ENCODE assay signal across 20 mouse cellular contexts in the genomic region with DNA sequence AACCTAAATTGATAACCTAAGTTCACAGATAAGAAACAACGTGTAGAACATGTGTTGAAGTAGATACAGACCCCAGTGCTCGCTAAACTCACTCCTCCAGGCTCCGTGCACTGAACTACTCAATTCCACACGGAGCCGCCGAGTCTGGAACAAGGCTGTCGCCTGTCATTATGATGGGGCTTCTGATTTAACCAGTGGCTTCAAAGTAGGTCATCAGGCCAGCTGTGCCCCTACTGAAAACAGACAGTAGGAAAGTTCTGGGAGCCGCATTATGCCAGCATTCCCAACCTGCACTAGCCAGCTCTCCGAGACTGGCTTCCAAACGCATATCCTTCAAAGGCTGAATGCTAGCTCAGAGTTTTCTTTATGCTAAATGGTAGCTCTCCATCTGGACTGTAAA. TPM values are rescaled to one million over a fixed set of nuclear protein-coding genes. Genes with fewer than 3 reads are reported as not detected.
DNase-seq lines count a peak whose midpoint lies in the region; ATAC-seq lines count a peak whose summit lies in the region.
"Had no signal": no experiment of that assay in that cellular context is flagged by ENCODE, and none has a peak within 500 bp of the region (broad histone marks: within the 10 kb centered on the region; RNA-seq: fewer than 3 reads in every experiment).

No protein-coding gene starts in this region.

- no peak for DNase-seq in heart, adult 9 months (ENCODE audit: low spot score in 2 of 2)
- DNase-seq in heart, postnatal 36 days: no peak
- no peak for DNase-seq in lung, postnatal 4 days
- peak; percentile 88 for DNase-seq in retina, postnatal 1 day
- DNase-seq: adrenal gland, postnatal 14 days; cerebellum, adult 11-12 months; cerebellum, adult 9-10 months; cerebellum, postnatal 25 days; gastrocnemius, postnatal 14 days; kidney, adult 11 months had no signal

- ATAC-seq in heart, embryonic 11.5 days (replicated peaks; ENCODE audit: insufficient number of reproducible peaks, low FRiP score, low TSS enrichment): 0 out of 2 replicates have a peak, but pooled peaks have one; percentile 3
- peak; percentile 28 for ATAC-seq in heart, embryonic 15.5 days (replicated peaks; ENCODE audit: insufficient number of reproducible peaks, insufficient read depth, low FRiP score, low read depth)
- no peak for ATAC-seq in lung, embryonic 15.5 days (ENCODE audit: borderline replicate concordance, extremely low read depth, low FRiP score, low TSS enrichment)
- ATAC-seq: activated CD4-positive, CD25-positive, alpha-beta regulatory T cell, adult 4 months; forebrain, embryonic 15.5 days; hindbrain, postnatal 0 days; Patski had no signal

- peak overlapping the region; percentile 12; the same call in 1 of the 2 replicates for H3K9ac ChIP-seq in heart, embryonic 11.5 days (ENCODE audit: low read depth, low read length)
- no peak overlapping the region for H3K9ac ChIP-seq in heart, embryonic 15.5 days
- no peak overlapping the region for H3K9ac ChIP-seq in lung, embryonic 15.5 days
- H3K9ac ChIP-seq: embryonic facial prominence, embryonic 12.5 days; forebrain, embryonic 15.5 days; hindbrain, embryonic 13.5 days had no signal

- peaks cover 24% of the 10 kb centered on the region for H3K4me1 ChIP-seq in heart, embryonic 11.5 days (ENCODE audit: control insufficient read depth, insufficient read depth, low read length)
- peaks cover 56% of the 10 kb centered on the region for H3K4me1 ChIP-seq in heart, embryonic 15.5 days (replicated peaks)
- peaks cover 27% of the 10 kb centered on the region for H3K4me1 ChIP-seq in lung, embryonic 15.5 days
- H3K4me1 ChIP-seq: hindbrain, embryonic 13.5 days had no signal

- H3K27ac ChIP-seq in heart, embryonic 11.5 days (ENCODE audit: low read depth, low read length): peak overlapping the region; percentile 78
- H3K27ac ChIP-seq in heart, embryonic 15.5 days: peak overlapping the region; percentile 82
- peak overlapping the region; percentile 42; the same call in 1 of the 2 replicates for H3K27ac ChIP-seq in lung, embryonic 15.5 days
- H3K27ac ChIP-seq: embryonic facial prominence, embryonic 12.5 days; forebrain, embryonic 15.5 days; hindbrain, embryonic 13.5 days; hindbrain, postnatal 0 days had no signal

- intact Hi-C loops in heart, postnatal 36 days (cut with DNase I): no loop called here

- H3K27me3 ChIP-seq in heart, embryonic 11.5 days (ENCODE audit: control insufficient read depth, insufficient read depth, low read length): no peaks in the 10 kb centered on the region
- no peaks in the 10 kb centered on the region for H3K27me3 ChIP-seq in heart, embryonic 15.5 days
- no peaks in the 10 kb centered on the region for H3K27me3 ChIP-seq in lung, embryonic 15.5 days
- H3K27me3 ChIP-seq: CH12.LX; embryonic facial prominence, embryonic 12.5 days; forebrain, embryonic 15.5 days; hindbrain, embryonic 13.5 days; Patski had no signal

- H3K9me3 ChIP-seq in heart, embryonic 11.5 days (replicated peaks; ENCODE audit: control insufficient read depth, low read length): no peaks in the 10 kb centered on the region
- H3K9me3 ChIP-seq in heart, embryonic 15.5 days (replicated peaks): no peaks in the 10 kb centered on the region
- H3K9me3 ChIP-seq in lung, embryonic 15.5 days: no peaks in the 10 kb centered on the region
- H3K9me3 ChIP-seq: embryonic facial prominence, embryonic 12.5 days; forebrain, embryonic 15.5 days; hindbrain, embryonic 13.5 days had no signal

- H3K36me3 ChIP-seq in heart, embryonic 11.5 days (ENCODE audit: control insufficient read depth, insufficient read depth, low read length): no peaks in the 10 kb centered on the region
- no peaks in the 10 kb centered on the region for H3K36me3 ChIP-seq in heart, embryonic 15.5 days
- H3K36me3 ChIP-seq in lung, embryonic 15.5 days: 0 out of 2 replicates have a peak, but pooled peaks cover 3% of the 10 kb centered on the region
- H3K36me3 ChIP-seq: embryonic facial prominence, embryonic 12.5 days; forebrain, embryonic 15.5 days; hindbrain, embryonic 13.5 days had no signal

- H3K4me3 ChIP-seq in heart, embryonic 11.5 days (ENCODE audit: low read depth, low read length): no peak overlapping the region
- H3K4me3 ChIP-seq in heart, embryonic 15.5 days: peak overlapping the region; percentile 1; the same call in 1 of the 2 replicates
- H3K4me3 ChIP-seq in lung, embryonic 15.5 days: no peak overlapping the region
- H3K4me3 ChIP-seq: embryonic facial prominence, embryonic 12.5 days; forebrain, embryonic 15.5 days; hindbrain, embryonic 13.5 days had no signal

- WGBS in heart, embryonic 11.5 days (ENCODE audit: insufficient replicate concordance): 26% methylated on average over 10 of the region's 10 CpGs
- WGBS in heart, embryonic 15.5 days: 14% methylated on average over 10 of the region's 10 CpGs
- 60% methylated on average over 10 of the region's 10 CpGs for WGBS in lung, embryonic 15.5 days

- H3K4me2 ChIP-seq in heart, embryonic 11.5 days: peak overlapping the region; percentile 50
- peak overlapping the region; percentile 49 for H3K4me2 ChIP-seq in heart, embryonic 15.5 days
- H3K4me2 ChIP-seq in lung, embryonic 15.5 days: no peak overlapping the region
- H3K4me2 ChIP-seq: embryonic facial prominence, embryonic 12.5 days; forebrain, embryonic 15.5 days; hindbrain, embryonic 13.5 days had no signal

RNA-seq across cellular contexts. Expression of gene Tgfb2, which starts 42.8 kb away (rescaled TPM):
- 56.5 and 61.4 TPM in 2 replicates for polyA plus RNA-seq in heart, embryonic 11.5 days (2014; fragmentation: Nextera tagmentation; extraction: Ambion mirVana)
- polyA plus RNA-seq in heart, embryonic 15.5 days (2015; fragmentation: Nextera tagmentation; extraction: Ambion mirVana): 43.7 and 50.7 TPM in 2 replicates
- total RNA-seq in heart, postnatal 36 days (2021): 1 to 10 TPM; 4.2 to 8.1 TPM
- polyA plus RNA-seq in lung, embryonic 15.5 days (2015; fragmentation: Nextera tagmentation; extraction: Ambion mirVana): 83.8 and 89.9 TPM in 2 replicates
